Mouse (Mus musculus) forebrain, embryonic 15.5 days (tissue): ENCODE measurements around the gene Usp30. TPM values are rescaled to one million over a fixed set of nuclear protein-coding genes. Genes with fewer than 3 reads are reported as not detected.
A peak's percentile ranks its signal among the peaks of the same experiment; 100 is the strongest.

Experiments
- ATAC-seq: fragments of 200-750 bp; cut with Nextera tagmentation; replicated peaks from 2 replicates; pipeline ENCODE4 v1.8.0; 2017; ENCODE audit warnings: mild to moderate bottlenecking, moderate TSS enrichment, moderate library complexity
- H3K27ac ChIP-seq: fragments of 300-500 bp; sonication (generic); replicated peaks from 2 replicates; pipeline ENCODE4 v1.5.1; 2015; ENCODE audit warnings: mild to moderate bottlenecking, inconsistent platforms
- H3K27me3 ChIP-seq: fragments of 300-500 bp; sonication (generic); 2 replicates; pipeline ENCODE4 v1.6.1; 2015; ENCODE audit warnings: inconsistent platforms
- H3K36me3 ChIP-seq: fragments of 300-500 bp; sonication (generic); 2 replicates; pipeline ENCODE4 v1.6.1; 2015; ENCODE audit warnings: mild to moderate bottlenecking, inconsistent platforms
- H3K4me1 ChIP-seq: fragments of 300-500 bp; sonication (generic); 2 replicates; pipeline ENCODE4 v1.6.1; 2015; ENCODE audit warnings: inconsistent platforms
- H3K4me2 ChIP-seq: fragments of 300-500 bp; sonication (generic); replicated peaks from 2 replicates; pipeline ENCODE4 v1.6.1; 2015; ENCODE audit warnings: mild to moderate bottlenecking, inconsistent platforms
- H3K4me3 ChIP-seq: fragments of 300-500 bp; sonication (generic); 2 replicates; pipeline ENCODE4 v1.5.1; 2015; ENCODE audit warnings: mild to moderate bottlenecking, inconsistent platforms
- H3K9ac ChIP-seq: fragments of 300-500 bp; sonication (generic); replicated peaks from 2 replicates; pipeline ENCODE4 v1.6.1; 2015; ENCODE audit warnings: mild to moderate bottlenecking, inconsistent platforms
- H3K9me3 ChIP-seq: fragments of 300-500 bp; sonication (generic); 2 replicates; pipeline ENCODE4 v1.6.1; 2016; ENCODE audit warnings: inconsistent platforms
- WGBS: fragments of 180-500 bp; shearing (Covaris S2); methylation state at CpG from one replicate; pipeline ENCODE4 v1.1.7; 2015; ENCODE audit warnings: mixed read lengths; 5-methylcytosine and 5-hydroxymethylcytosine counted together
- polyA plus RNA-seq: library from polyadenylated mRNA; unstranded; fragments of >200 nt; fragmentation: Nextera tagmentation; extraction: Ambion mirVana; gene quantifications from 2 replicates; pipeline ENCODE4 v1.2.1, GENCODE M21; 2015

Usp30 gene
- 18.4 and 20.4 TPM in 2 replicates for polyA plus RNA-seq

- WGBS, result 94% methylated on average over 6 of the region's 6 CpGs
Observed at GRCm38 (mm10) chr5:114065161-114065560, at the start of gene Usp30. TSS of gene Usp30 (plus strand) at chr5:114065461.

GRCm38 (mm10) chr5:114024390-114024789, 40.9 kb upstream of the Usp30 start:
- Histone ChIP-seq H3K27me3 (no peaks in the 10 kb centered on the region), H3K36me3 (0 out of 2 replicates have a peak, but pooled peaks cover 5% of the 10 kb centered on the region), H3K4me2 (no peak overlapping the region), H3K9me3 (no peaks in the 10 kb centered on the region), H3K4me3 (no peak overlapping the region), H3K4me1 (peaks cover 6% of the 10 kb centered on the region; the same call in 1 of the 2 replicates), H3K9ac (no peak overlapping the region), H3K27ac (no peak overlapping the region)
- WGBS, result 58% methylated on average over 6 of the region's 6 CpGs
- ATAC-seq, result peak; percentile 15; the same call in 1 of the 2 replicates

More at GRCm38 (mm10) chr5:114065161-114065560, at the start of gene Usp30:
- H3K27me3 ChIP-seq, result no peaks in the 10 kb centered on the region
- no peak within 1 kb of the TSS for H3K9ac ChIP-seq
- no peak within 1 kb of the TSS for H3K4me3 ChIP-seq
- H3K27ac ChIP-seq, result no peak within 1 kb of the TSS
- no peak within 1 kb of the TSS for H3K4me2 ChIP-seq
- H3K9me3 ChIP-seq, result no peaks in the 10 kb centered on the region
- no peak for ATAC-seq
- no peaks in the 10 kb centered on the region for H3K4me1 ChIP-seq
- H3K36me3 ChIP-seq, result peaks cover 16% of the 10 kb centered on the region

DNA sequence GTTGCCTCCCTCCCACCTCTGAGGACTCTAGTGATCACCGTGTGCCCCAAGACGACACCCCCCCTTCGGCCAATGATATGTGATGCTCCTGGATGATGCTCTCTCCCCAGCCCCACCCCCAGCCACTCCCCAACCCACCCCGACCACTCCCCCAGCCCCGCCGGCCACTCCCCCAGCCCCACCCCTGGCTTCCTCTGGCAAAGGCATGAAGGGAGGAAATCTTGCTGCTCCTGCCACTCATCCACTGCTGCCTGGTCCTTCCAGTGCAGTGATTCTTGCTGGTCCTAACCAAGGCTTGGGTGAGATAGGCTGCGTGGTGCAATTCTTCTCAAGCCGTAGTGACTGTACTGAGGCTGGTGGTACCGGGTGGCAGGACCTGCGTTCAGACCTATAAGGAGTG, 40.4 kb upstream of the Usp30 start:
- Histone ChIP-seq H3K36me3 (0 out of 2 replicates have a peak, but pooled peaks cover 5% of the 10 kb centered on the region), H3K4me2 (no peak overlapping the region)
- WGBS, result 12% methylated on average over 10 of the region's 10 CpGs

GRCm38 (mm10) chr5:114027217-114027944, 37.9 kb upstream of the Usp30 start:
- H3K27ac ChIP-seq, result no peak overlapping the region
- H3K4me1 ChIP-seq, result peaks cover 6% of the 10 kb centered on the region; the same call in 1 of the 2 replicates
- ATAC-seq, result no peak
- H3K4me3 ChIP-seq, result no peak overlapping the region
- no peak overlapping the region for H3K4me2 ChIP-seq
- H3K9ac ChIP-seq, result no peak overlapping the region
- peaks cover 14% of the 10 kb centered on the region; the same call in 1 of the 2 replicates for H3K36me3 ChIP-seq
- H3K9me3 ChIP-seq, result no peaks in the 10 kb centered on the region
- H3K27me3 ChIP-seq, result no peaks in the 10 kb centered on the region
- WGBS, result 90% methylated on average over 12 of the region's 12 CpGs

More for the DNA sequence above, 40.4 kb upstream of the Usp30 start:
- no peak overlapping the region for H3K4me3 ChIP-seq
- H3K27me3 ChIP-seq, result no peaks in the 10 kb centered on the region
- H3K9ac ChIP-seq, result no peak overlapping the region
- no peaks in the 10 kb centered on the region for H3K9me3 ChIP-seq
- peak; percentile 38 for ATAC-seq
- peaks cover 6% of the 10 kb centered on the region; the same call in 1 of the 2 replicates for H3K4me1 ChIP-seq
- no peak overlapping the region for H3K27ac ChIP-seq

- H3K4me3 ChIP-seq, result no peak overlapping the region
- H3K4me2 ChIP-seq, result no peak overlapping the region
- H3K9me3 ChIP-seq, result no peaks in the 10 kb centered on the region
- H3K4me1 ChIP-seq, result peaks cover 6% of the 10 kb centered on the region; the same call in 1 of the 2 replicates
- no peak overlapping the region for H3K27ac ChIP-seq
- H3K27me3 ChIP-seq, result no peaks in the 10 kb centered on the region
- peaks cover 19% of the 10 kb centered on the region; the same call in 1 of the 2 replicates for H3K36me3 ChIP-seq
- 81% methylated on average over 12 of the region's 12 CpGs for WGBS
- no peak overlapping the region for H3K9ac ChIP-seq
- ATAC-seq, result no peak
Observed at GRCm38 (mm10) chr5:114028111-114028510, 37.1 kb upstream of the Usp30 start.

DNA sequence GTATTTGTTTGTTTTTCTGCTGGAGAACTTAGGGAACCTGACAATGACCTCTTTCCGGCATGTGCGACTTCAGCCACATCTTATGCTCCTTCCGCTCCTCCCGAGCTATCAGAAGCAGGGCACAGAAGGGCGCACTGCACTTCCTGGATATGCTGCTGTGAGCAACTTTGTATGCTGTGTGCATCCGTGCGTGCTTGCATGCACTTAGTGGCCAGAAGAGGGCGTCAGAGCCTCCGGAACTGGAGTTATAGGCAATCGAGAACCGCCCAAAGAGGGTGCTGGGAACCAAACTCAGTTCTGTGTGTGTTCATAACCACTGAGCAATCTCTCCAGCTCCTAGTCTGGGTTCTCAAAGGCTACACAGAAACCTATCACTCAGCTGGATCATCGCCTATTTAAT, 34.6 kb upstream of the Usp30 start:
- WGBS, result 87% methylated on average over 12 of the region's 12 CpGs
- no peak overlapping the region for H3K4me2 ChIP-seq
- H3K9ac ChIP-seq, result no peak overlapping the region
- H3K9me3 ChIP-seq, result no peaks in the 10 kb centered on the region
- no peaks in the 10 kb centered on the region for H3K4me1 ChIP-seq
- H3K4me3 ChIP-seq, result no peak overlapping the region
- ATAC-seq, result no peak
- no peaks in the 10 kb centered on the region for H3K27me3 ChIP-seq
- no peak overlapping the region for H3K27ac ChIP-seq
- H3K36me3 ChIP-seq, result peaks cover 26% of the 10 kb centered on the region; the same call in 1 of the 2 replicates

DNA sequence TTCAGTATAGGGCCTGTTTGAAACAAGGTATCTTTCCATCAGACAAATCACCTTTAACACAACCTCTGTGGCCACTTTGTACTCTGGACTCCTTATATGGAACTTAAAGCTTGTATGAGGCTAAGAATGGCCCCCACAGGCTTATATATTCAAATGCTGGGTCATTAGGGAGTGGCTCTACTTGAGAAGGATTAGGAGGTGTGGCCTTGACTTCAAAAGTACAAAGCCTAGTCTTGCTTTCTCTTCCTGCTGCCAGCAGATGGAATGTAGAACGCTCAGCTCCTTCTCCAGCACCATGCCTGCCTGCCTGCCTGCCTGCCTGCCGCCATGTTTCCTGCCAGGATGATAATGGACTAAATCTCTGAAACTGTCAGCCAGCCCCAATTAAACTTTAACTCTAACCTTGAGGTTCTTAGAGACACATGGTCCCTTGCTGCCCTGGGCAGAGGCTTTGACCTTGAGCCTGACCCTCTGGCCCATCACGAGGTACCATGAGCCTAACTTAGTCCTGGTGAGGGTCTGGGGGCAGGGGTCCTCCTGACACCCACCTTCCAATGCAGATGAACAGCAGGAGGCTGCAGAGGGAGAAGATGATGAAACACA, 33.0 kb upstream of the Usp30 start:
- H3K9ac ChIP-seq, result no peak overlapping the region
- 75% methylated on average over 3 of the region's 3 CpGs for WGBS
- no peaks in the 10 kb centered on the region for H3K4me1 ChIP-seq
- H3K9me3 ChIP-seq, result no peaks in the 10 kb centered on the region
- H3K36me3 ChIP-seq, result peaks cover 29% of the 10 kb centered on the region
- no peak overlapping the region for H3K4me3 ChIP-seq
- no peak overlapping the region for H3K4me2 ChIP-seq
- H3K27me3 ChIP-seq, result no peaks in the 10 kb centered on the region
- no peak for ATAC-seq
- no peak overlapping the region for H3K27ac ChIP-seq

GRCm38 (mm10) chr5:114034393-114034792, 30.9 kb upstream of the Usp30 start:
- H3K36me3 ChIP-seq, result peaks cover 38% of the 10 kb centered on the region
- H3K4me1 ChIP-seq, result no peaks in the 10 kb centered on the region
- H3K4me2 ChIP-seq, result no peak overlapping the region
- no peak overlapping the region for H3K4me3 ChIP-seq
- no peak overlapping the region for H3K27ac ChIP-seq
- no peak for ATAC-seq
- H3K9me3 ChIP-seq, result no peaks in the 10 kb centered on the region
- H3K27me3 ChIP-seq, result no peaks in the 10 kb centered on the region
- H3K9ac ChIP-seq, result no peak overlapping the region
- WGBS, result 86% methylated on average over 7 of the region's 7 CpGs

GRCm38 (mm10) chr5:114035111-114035510, 30.1 kb upstream of the Usp30 start:
- H3K27me3 ChIP-seq, result no peaks in the 10 kb centered on the region
- H3K36me3 ChIP-seq, result peaks cover 38% of the 10 kb centered on the region
- no peaks in the 10 kb centered on the region for H3K9me3 ChIP-seq
- 56% methylated on average over 10 of the region's 10 CpGs for WGBS
- ATAC-seq, result no peak
- no peak overlapping the region for H3K27ac ChIP-seq
- no peak overlapping the region for H3K4me3 ChIP-seq
- no peaks in the 10 kb centered on the region for H3K4me1 ChIP-seq
- H3K9ac ChIP-seq, result no peak overlapping the region
- no peak overlapping the region for H3K4me2 ChIP-seq

GRCm38 (mm10) chr5:114040508-114040907, 24.8 kb upstream of the Usp30 start:
- no peaks in the 10 kb centered on the region for H3K27me3 ChIP-seq
- no peaks in the 10 kb centered on the region for H3K9me3 ChIP-seq
- H3K4me3 ChIP-seq, result no peak overlapping the region
- 5% methylated on average over 8 of the region's 8 CpGs for WGBS
- H3K27ac ChIP-seq, result no peak overlapping the region
- ATAC-seq, result no peak
- peaks cover 47% of the 10 kb centered on the region for H3K36me3 ChIP-seq
- H3K4me1 ChIP-seq, result no peaks in the 10 kb centered on the region
- H3K4me2 ChIP-seq, result no peak overlapping the region
- H3K9ac ChIP-seq, result no peak overlapping the region

DNA sequence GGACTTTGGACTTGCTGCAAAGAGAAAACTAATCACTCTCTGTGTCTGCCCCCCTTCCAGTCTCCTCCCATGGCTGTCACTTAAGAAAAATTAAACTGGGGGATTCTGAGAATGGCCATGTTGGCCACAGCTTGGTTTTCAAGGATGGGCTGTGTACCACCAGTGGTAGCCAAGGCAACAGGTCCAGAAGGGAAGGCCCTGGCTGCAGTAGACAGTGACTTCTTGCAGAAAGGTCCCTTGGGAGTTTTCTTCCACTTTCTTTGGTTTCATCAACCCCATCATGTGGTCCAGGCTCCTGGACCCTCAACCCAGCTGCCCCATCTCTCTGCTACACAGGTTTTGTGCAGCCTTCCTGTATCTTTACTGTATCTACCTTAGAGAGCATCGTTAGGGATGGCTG, 24.4 kb upstream of the Usp30 start:
- ATAC-seq, result no peak
- Histone ChIP-seq H3K4me1 (no peaks in the 10 kb centered on the region), H3K4me2 (no peak overlapping the region), H3K9ac (no peak overlapping the region), H3K9me3 (no peaks in the 10 kb centered on the region), H3K27me3 (no peaks in the 10 kb centered on the region), H3K36me3 (peaks cover 47% of the 10 kb centered on the region), H3K27ac (no peak overlapping the region), H3K4me3 (no peak overlapping the region)
- WGBS, result 53% methylated on average over 1 of the region's 1 CpGs

GRCm38 (mm10) chr5:114041327-114041930, 23.8 kb upstream of the Usp30 start:
- Histone ChIP-seq H3K27me3 (no peaks in the 10 kb centered on the region), H3K9me3 (no peaks in the 10 kb centered on the region), H3K9ac (no peak overlapping the region), H3K4me1 (no peaks in the 10 kb centered on the region), H3K4me3 (no peak overlapping the region), H3K4me2 (no peak overlapping the region), H3K36me3 (peaks cover 47% of the 10 kb centered on the region), H3K27ac (no peak overlapping the region)
- no peak for ATAC-seq
- 14% methylated on average over 15 of the region's 15 CpGs for WGBS
